Mouse (Mus musculus): ENCODE measurements around the gene Dstyk.

Dstyk gene

DNA sequence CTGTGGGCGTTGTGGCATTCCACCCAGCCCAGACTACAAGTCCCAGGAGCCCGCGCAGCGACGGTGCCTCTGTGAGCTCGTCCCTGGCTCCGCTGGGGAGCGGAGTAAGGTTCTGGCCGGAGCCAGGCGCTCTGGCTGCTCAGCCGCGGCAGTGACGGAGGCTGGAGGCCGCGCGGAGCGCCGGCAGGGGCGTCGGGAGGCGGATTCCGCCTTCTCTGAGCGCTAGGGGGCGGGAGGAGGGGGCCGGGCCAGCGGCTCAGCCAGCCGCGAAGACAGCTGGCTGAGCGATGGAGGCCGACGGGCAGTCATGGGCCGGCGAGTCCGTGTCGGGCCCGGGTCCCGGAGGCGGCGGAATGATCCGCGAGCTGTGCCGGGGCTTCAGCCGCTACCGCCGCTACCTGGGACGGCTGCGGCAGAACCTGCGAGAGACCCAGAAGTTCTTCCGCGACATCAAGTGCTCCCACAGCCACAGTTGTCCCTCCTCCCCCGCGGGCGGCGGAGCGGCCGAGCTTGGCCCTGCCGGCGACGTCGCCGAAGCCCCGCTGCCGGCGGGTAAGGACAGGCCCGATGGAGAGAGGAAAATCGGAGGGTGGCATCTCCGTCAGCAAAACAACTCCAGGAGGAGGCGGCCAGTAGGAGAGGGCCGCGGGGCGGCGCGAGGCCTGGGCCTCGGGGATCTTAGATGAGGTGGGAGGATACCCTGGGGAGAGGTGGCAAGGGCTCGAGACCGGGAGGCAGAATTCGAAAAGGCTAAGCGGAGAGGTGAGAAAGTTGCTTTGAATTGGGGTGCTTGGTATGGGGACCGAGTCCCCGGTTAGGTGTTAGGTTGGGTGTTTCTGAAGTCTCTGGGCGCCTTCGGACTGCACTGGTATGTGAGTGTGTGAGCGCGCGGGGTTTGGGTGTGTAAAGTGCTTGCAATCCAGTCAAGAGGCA, at the start of gene Dstyk:
Gene Dstyk (plus strand): TSS at position 237 of the 933 bp plus-strand sequence.
- peak; percentile 76 to 86 for DNase-seq (ENCODE audit: low spot score in 2 of 2)

DNA sequence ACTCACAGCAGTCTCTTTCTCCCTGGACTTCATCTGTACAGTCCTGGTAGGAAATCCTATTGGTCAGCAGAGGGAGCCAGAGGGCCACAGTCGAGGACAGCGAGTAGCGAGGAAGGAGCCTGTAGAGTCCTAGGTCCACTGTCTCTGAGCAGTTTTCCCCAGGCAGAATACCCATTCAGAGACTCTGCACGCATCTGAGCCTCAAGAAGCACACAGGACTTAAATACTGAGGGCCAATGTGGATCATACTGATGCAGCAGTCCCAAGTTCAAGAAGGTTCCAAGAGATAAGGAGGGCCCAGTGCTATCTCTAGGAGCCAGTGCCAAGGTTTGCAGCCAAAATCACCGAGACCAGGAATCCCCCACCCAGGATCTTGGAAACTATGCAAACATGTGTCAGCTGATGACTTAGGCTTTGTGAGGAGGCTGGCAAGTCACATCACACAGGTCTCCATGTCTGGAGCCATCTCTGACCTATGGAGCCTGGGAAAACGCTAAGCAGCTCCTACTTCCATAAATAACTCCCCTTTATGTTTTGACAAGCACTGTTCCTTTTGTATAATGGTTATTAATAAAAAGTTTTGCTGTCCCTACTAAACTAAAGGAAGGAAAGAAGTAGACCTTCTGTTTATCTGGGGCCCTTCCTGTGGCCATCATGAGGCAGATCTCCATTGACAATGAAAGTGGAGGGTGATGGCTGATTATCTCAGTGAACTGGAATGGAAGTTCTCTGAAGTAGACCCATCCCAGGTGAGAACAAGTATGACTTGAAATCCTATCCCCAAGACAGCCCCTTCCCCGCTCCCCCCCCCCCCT, 49.5 kb upstream of the Dstyk start:
- peak in 1 of 2 experiments; percentile 76 for DNase-seq (ENCODE audit: low spot score in 2 of 2)

DNA sequence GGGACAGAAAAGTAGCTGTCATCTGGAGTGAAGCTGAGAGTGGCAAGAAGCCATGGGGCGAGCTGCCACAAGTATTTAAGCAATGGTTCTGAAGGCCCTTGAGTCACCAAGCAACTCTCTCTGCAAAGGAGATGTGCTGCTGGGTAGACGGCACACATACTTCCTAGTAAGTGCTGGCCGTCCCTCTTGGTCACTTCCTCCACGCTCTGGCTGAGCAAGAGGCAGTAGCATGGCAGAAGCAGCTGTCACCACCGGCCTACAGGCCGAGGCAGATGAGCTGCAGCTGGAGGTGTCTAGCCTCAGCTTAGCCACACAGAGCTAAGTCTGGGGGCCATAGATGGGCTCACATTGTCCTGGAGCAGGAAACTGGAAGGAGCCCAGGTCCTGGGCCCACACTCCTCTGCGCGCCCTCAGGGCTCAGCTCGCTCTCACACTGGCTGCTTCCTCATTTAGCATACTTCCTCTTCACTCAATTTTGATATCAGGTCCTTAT, 46.6 kb upstream of the Dstyk start:
- DNase-seq (ENCODE audit: low spot score in 2 of 2): no peak

DNA sequence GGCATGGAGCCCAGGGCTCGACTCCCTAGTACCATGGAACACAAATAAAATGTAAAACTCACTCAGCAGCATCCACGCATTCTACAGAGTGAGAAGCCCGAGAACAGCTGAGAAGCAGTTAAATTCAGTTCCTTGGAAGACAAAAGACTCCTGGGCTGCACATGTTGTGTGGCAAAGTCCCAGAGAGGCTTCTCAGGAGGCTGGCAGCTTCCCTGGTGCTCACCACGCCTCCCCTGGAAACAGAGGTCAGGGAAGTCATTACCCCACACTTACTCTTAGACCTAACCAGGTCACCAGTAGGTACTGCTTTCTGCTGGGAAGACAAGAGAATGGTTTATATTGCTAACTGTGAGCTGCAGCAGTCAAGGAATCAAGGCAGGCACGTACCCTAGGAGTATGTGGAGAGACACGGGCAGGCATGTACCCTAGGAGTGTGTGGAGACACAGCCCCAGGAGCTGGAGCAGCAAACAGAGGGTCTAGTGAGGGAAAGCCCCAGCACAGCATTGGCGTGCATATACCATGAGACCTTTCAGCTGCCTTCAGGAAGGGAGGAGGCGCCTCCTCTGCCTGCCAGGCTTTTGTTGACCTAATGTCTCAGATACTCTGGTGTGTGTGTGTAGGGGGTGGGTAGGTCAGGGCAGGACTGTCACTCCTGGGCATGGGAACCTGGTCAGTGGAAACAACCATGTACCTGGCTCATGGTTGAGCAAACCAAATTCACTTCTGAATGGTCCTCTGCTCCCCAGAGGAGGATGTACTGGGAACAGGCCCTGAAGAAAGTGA, 45.9 kb upstream of the Dstyk start:
- DNase-seq (ENCODE audit: low spot score in 2 of 2): no peak

DNA sequence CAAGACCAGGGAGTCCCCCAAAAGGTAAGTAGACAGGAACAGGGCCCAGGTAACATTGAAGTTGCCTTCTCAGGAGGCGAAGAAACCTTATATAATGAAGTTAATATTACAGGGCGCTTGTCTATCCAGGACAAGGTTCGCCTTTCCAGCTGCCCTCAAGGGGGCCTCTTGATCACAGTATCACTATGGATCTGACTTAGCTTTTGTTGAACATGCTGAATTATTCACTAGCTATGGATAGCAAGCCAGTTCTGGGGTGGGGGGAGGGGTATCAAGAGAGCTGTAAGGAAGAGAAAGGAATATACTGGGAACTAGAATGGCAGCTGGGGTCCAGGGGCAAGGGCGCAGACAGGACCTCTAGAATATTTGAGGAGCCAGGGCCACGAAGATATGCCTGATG, 45.0 kb upstream of the Dstyk start:
- DNase-seq (ENCODE audit: low spot score in 2 of 2): no peak

DNA sequence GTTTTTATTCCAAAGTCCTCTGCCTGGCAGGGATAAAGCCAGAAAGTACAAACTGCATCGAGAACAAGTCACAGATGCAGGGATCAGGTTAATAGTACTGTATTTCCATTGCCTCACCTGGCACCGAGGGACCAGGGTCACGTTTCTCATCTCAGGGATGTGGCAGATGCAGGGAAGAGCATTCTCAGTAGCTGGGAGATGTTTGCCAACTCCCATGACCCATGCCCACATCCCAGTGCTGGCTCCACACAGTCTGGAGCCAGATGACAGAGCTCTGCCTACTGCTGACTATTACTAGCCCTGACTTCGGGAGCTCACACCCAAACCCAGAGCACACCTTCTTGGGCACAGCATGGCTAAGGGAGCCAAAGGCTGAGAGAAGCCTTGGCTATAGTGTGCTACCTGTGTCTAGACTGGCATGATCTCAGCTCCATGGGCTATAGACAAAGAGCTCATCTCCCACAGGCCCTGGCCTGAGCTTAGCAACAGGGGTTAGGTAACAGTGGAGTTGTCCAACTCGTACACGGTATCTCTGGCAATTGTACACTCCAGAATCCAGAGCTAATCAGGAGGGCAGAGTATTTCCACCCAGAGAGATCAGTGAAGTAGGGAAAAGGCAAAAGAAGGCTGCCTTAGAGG, 44.3 kb upstream of the Dstyk start:
- DNase-seq (ENCODE audit: low spot score in 2 of 2): no peak

DNA sequence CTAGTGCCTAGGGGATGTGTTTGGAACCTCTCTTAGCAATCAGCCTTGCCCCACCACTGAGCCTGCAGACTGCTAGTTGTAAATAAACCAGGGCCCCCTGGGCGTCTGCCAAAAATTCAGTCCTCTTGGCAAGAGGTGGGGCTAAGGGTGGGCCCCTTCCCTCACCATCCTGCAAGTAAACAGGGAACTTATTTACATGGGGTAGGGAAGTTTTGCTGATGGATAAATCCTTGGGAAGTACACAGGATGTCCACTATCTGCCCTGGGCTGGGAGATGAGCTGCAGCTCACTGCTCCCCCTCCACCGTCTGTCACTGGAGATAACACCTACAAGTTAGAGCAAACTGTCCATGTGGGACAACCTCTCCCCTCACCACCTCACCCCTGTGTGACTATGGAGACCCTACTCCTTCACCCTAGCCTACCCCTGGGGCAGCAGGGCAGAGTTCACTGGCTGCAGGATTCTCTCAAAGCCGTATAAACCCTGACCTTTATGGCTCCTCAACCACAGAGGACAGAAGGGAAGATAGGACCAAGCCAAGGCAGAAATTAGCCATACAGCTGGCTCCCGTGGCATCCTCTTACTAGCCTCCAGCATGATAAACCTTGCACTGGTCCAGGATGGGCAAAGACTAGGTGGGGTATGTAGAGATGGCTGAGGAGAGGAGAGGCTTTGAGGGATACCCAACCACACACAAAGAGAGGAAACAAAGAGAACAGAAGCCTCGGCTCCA, 43.0 kb upstream of the Dstyk start:
- no peak for DNase-seq (ENCODE audit: low spot score in 2 of 2)

DNA sequence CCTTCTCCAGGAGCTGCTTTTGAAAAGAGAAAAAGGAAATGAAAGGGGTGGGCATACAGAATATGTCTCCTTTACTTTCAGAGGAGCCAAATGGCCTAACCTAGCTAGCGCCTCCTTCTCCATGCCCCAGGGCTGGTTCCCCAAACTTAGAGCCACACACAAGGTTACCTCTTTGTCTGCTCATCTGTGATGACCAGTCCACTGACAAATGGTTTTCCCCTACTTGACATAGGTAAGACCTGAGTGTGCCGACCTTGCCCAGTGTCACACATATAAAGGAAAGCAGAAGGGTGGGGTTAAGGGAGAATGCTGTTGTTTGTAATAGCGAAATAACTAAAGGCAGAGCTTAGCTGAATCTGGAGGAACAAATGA, 42.5 kb upstream of the Dstyk start:
- DNase-seq (ENCODE audit: low spot score in 2 of 2): no peak

DNA sequence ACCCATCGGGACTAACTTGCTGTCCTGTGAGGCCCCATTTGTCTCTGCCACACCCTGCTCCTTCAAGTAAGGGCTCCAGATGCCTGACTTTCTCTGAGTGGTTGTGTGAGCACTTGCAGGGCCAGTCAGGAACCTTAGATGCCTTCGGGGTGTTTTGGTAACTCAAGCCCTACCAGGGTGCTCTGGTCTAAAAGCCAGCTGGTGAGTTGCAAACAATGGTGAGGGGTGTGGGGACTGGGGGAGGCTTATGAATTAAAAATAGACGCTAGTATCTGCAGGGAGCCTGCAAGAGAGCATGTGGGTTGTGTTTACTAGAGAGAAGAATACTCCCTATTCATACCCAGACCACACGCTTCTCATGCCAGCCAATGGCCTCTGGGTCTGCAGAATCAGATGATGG, 42.1 kb upstream of the Dstyk start:
- DNase-seq (ENCODE audit: low spot score in 2 of 2): no peak

DNA sequence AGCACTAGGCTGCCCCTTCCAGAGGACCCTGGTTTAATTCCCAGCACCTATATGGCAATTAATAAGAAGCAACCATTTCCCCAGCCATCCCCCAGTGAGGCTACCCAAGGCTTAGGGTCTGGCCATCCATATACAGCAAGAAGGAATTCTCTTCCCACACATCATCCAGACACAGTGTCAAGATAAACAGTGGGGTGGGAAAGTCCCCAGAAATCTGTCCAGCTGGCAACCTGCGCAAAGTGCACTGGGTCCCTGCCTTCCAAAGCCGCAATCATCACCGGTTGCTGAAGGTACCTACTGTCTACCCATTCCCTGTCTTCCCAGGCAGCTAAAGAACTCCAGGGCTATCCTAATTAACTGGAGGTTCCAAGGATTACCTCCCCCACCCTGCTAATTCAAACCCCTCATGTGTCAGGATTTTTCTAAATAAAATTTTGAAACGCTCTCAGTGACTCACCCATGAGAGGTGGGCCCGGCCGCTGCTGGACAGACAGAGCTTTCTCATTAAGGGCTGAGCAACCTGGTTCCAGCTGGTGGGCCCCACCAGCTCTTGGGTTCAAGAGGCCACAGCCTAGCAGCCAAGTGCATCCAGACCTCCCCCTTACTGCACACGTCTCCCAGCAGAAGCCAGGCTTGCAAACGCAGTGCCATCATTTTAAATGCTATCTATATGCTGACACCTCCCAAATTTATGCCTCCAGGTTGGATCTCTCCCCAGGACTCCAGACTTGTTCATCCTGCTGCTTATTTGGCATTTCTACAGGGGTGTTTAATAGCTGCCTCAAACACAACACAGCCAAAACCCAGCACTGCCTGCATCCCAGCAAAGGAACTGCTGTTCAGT, 40.9 kb upstream of the Dstyk start:
- DNase-seq (ENCODE audit: low spot score in 2 of 2): no peak

DNA sequence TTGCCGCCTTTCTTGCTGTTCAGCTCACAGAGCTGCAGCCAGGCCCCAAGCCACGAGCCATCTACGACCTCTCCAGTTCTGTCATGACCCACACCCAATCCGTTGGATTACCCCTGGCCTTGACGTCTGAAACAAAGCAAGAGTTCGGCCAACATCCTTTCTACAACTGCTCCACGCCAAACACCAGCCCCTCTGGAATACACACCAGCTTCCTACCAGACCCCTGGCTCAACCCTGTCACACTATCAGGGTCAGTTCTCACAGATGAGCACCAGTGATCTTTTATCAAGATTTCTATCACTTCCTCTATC, 40.3 kb upstream of the Dstyk start:
- DNase-seq (ENCODE audit: low spot score in 2 of 2): no peak

DNA sequence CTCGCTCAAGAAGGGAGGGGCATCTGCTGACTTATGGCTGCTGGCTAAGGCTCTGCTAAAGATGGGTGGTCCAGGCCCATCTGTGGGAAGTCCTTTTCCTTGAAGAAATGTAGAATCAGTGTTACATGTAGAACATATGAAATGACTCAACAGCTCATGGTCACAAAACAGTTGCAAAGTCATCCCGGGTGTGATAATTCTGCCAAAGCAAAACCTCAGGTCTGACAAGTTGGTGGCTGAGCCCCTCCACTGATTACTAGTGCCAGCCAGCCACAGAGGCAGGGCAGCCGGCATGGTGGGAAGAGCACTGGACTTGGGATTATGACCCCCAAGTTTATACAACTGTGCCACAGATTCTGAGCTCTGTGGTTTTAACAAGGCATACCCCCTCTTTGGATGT, 39.5 kb upstream of the Dstyk start:
- DNase-seq (ENCODE audit: low spot score in 2 of 2): no peak

DNA sequence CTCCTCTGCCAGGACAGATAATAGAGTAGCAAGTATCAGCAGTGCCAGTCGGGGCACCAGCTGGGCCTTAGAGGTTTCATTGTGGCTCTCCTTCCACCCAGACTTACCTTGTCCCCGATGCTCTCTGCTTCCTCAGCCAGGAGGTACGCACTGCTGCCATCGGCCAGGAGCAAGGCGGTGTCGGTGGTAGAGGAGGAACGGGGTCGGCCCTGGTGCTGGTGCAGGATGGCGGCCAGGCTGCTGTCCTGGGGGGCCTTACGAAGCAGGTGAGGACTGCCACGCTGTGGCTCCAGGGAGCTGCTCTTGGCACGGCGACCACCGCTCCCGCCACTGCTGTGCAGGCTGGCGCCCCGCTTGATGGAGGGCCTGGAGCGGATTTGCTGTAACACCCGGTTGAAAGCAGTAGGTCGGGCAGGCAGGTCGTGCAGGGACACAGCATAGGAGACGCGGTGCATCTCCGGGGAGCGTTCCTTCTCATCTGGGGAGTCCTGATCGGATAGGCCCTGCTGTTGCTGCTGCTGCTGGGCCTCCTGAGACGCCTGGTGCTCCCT, 36.7 kb upstream of the Dstyk start:
- no peak for DNase-seq (ENCODE audit: low spot score in 2 of 2)

DNA sequence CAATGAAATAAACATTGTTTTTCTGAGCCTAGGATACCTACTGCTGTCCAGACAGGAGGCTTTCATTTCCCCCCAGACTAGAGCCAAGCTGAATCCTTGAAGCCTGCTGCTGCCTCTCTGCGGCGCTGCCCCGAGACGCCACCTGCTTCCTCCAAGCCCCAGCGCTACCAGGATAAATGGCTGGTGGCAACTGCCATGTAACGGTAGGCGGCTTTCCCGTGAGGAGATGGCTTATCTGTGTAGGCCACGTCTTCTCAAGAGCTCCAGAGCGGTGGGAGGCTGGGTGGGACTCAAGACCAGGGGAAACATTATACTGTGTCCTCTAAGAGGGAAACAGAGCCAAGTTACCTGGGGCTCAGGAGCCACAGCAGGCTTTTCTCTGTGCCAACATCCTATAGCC, 35.4 kb upstream of the Dstyk start:
- no peak for DNase-seq (ENCODE audit: low spot score in 2 of 2)

DNA sequence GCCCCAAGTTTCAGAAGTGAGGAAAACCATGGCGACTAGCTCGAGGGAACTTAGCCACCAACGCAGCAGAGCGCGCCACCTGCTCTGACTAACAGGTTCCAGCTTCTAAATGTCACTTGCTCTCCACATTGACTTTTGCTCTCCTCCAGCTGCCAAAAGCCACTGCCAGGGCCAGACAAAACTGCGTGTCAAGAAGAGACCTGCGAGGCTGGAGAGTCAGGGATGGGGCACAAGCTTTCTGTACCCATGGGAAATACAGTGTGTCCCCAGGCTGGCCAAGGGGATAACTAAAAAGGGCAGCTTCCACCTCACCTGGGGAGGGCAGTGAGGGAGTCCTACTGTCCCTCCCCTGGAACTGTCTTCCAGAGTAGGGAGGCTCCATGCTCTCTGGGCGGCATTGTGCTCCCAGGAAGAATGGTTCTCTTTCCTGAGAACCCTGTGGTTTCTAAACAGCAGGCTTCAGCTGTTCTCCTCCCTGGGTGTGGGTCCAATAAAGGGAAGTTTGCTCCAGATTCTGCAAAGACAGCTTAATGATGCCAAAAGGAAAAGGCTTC, 33.3 kb upstream of the Dstyk start:
- DNase-seq (ENCODE audit: low spot score in 2 of 2): no peak

DNA sequence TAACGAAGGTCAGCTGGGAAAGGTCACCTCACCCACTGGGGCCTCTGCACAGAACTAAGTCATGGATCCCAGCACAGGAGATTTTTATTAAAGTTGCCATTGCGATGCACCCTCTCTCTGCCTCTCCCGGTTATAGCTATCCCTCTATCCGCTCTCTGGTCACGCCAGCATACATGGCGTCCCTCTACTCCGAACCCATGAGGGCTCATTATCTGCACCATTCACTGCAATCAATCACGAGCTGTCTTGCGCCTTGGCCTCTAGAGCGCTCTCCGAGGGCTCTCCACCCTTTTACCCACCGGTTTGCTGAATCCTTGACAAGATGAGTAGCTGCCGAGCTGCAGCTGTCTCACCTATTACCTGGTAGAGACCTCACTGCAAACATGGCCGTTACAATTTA, 32.1 kb upstream of the Dstyk start:
- DNase-seq (ENCODE audit: low spot score in 2 of 2): no peak

DNA sequence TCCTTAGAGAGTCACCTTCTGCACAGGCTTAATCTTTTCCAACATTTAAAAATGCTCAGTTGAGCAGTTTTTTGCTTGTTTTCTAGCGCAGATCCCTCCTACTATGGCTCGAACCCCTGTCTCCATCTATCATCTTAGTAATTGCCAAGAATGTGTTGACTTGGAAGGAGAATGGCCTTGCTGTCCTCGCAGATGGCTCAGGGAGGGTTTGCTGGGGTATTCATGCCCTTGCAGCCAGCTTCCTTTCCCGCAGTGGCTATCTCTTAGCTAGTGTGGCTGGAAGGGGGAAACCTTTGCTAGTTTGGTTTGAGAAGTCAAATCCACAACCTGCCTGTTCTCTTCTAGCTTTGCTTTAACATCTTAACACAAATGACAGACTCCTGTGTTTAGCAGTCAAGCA, 31.6 kb upstream of the Dstyk start:
- DNase-seq (ENCODE audit: low spot score in 2 of 2): no peak

DNA sequence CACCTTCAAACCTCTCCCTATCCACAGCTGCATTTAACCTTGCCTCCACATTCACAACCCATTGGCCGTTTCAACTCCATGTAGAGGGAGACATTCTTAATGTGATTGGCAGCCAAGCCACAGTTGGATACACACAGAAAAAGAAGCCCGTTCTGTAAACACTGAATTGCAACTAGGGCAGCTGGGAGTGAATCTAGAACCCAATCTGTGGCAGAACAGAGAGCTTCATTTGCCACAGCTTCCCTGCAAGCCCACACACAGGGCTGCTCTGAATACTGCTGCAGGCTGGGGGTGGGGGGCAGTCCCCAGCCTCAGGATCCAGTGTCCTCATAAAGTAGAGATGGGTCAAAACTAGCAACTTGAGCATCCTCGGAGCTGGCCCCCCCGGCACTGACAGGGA, 31.1 kb upstream of the Dstyk start:
- DNase-seq (ENCODE audit: low spot score in 2 of 2): no peak

DNA sequence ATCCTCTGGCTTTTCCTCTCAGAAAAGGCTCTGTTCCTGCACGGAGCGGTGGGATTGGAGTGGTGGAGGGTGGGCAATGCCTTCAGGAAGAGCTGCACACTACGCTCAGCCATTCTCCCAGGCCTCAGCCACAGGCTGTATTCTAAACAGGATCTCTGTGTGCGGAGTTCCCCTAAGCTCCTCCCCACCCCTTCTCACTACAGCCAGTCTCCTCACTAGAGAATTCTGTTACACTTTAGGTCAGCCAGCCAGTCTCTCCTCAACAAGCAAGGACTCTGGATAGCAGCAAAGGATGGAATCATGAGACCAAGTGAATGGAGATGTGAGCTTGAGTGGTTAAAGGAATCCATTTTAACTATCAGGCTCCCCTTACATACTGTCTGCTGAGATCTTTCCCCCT, 29.4 kb upstream of the Dstyk start:
- no peak for DNase-seq (ENCODE audit: low spot score in 2 of 2)
